Mouse (Mus musculus) brain, embryonic 14.5 days (tissue): ENCODE measurements around the gene Nup188.

Experiments used
- CTCF ChIP-seq: fragments of 200-500 bp; IDR thresholded peaks from 2 replicates; pipeline ENCODE4 v1.5.1; 2012; ENCODE audit warnings: inconsistent platforms, mild to moderate bottlenecking, moderate library complexity, borderline replicate concordance; ENCODE audit not compliant: insufficient read depth, insufficient read length; ENCODE audit errors: extremely low read depth
- POLR2A ChIP-seq: fragments of 200-500 bp; IDR thresholded peaks from 2 replicates; pipeline ENCODE4 v1.6.1; 2012; ENCODE audit warnings: mild to moderate bottlenecking, inconsistent platforms, borderline replicate concordance; ENCODE audit not compliant: poor library complexity, insufficient read depth, insufficient read length, severe bottlenecking; ENCODE audit errors: extremely low read depth

- TF ChIP-seq CTCF (no peak), POLR2A (no peak; the same call in 1 of the 2 replicates)
These were observed 105.9 kb downstream of the Nup188 start, which contains the start of gene Dolpp1 for GRCm38 (mm10) chr2:30392114-30392576.
